Mouse (Mus musculus) kidney, adult 11 months (tissue): ENCODE data around the gene Pou3f3.
A peak's percentile ranks its signal among the peaks of the same experiment; 100 is the strongest.

Experiments used
- DNase-seq: peaks from one replicate; pipeline ENCODE4 v3.0.0; 2022

Gene Pou3f3

DNA sequence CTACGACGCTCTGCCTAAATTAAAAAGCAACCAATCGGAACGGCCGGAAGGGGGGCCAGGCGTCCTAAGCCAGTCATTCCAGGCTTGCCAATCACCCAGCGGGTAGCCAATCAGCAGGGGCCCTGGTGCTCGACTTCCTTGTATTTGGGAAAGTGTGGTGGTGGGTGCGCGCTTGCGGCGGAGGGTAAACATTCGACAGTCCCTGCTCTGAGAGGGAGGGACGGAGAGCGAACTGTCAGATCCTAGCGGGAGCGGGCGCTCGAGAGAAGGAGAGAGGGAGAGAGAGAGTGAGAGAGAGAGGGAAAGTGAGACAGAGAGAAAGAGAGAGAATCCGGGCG, at the start of gene Pou3f3:
Gene Pou3f3, plus strand, starts transcription at position 191 of the 338 bp plus-strand sequence.
- peak; percentile 97 for DNase-seq

- no peak for DNase-seq
Observed at GRCm38 (mm10) chr1:42648366-42648935, 47.1 kb upstream of the Pou3f3 start.

DNA sequence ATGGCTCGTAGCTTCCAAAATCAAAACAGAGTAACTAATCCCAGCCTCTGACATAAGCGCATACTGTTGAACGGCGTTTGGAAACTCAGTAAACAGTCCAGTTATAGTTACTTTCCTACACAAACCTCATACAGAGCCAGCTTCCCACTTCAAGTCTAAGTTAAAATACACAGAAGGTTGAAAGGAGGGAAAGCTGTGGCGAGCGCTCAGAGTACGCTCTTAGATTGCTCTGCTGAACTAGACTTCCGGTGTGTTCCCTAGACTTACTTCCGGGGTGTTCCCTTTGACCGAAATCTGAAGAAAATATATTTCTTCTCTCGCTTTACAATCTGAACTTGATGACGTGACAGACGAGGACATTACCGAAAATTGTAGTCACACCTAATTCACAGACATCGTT, 44.1 kb upstream of the Pou3f3 start:
- no peak for DNase-seq

DNA sequence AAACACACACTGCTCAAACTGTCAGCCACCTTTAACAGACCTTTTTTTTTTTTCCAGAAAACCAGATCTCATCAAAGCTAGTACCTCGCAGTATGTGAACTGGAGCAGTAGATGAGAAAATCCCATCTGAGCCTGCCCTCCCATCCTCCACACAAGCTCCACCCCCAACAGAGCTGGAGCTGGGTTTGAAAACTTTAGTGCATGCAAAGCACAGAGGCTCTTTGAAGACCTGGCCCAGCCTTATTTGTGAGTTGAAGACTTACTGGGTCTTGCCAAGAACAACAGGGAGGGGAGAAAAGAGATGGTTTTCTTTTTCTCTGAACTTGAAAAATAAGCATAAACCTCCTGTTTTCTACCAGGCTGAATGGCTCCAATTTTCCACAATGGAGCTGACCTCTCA, 28.0 kb upstream of the Pou3f3 start:
- no peak for DNase-seq

GRCm38 (mm10) chr1:42680673-42681072, 14.9 kb upstream of the Pou3f3 start:
- no peak for DNase-seq

DNA sequence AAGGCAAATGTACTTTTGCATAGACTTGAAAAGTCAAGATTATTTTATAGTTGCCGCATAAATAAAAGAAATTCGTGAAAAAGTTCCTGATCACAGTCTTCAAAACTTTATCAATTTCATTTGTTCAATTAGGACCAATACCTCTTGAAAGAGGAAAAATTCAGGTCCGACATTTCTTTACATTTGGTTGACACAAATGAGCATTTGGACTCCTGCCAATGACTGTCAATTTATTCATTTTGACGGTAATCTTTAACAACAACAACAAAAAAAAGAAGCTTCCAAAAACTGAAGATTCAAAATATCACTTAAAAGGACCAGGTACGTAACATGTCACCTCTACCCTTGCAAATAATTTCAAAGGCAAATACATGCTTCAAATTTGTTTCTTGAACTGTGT, 13.8 kb upstream of the Pou3f3 start:
- DNase-seq: no peak

DNA sequence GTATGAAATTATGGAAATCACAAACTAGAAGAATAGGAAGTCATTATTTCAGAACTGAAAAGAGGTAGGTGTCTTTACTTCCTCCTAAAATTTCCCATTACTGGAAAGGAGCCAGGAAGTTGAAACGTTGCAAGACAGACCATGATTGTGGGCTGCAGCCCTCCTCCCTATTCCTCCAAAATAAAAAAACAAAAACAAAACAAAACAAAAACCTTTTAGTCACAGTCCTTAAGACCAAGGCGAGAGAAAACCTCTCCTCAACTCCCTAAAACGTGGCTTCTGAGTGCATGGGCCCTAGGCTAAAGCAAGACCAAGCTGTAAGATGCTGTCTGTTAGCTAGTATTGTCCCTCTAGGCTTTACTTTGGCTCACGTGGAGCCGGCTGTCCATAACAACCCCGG, 11.7 kb upstream of the Pou3f3 start:
- DNase-seq: no peak

GRCm38 (mm10) chr1:42684345-42684744, 11.2 kb upstream of the Pou3f3 start:
- peak; percentile 38 for DNase-seq

DNA sequence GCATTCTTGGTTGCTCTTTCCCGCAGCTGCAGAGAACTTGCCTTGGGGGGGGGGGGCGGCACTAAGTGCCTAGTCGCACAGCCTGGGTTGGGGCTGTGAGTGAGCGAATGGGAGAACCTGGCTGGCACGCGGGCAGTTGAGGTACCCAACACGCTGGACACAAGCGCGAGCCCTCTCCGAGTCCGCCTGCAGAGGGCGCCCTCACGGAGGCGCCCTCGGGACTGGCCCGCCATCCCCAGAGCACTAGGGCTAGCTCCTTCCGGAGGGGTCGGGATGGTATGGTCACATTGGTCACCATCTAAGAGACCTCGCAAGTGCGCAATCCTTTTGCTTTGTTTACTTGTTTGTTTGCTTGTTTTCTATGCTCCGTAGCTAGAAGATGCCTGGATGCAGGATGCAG, 10.8 kb upstream of the Pou3f3 start:
- peak; percentile 40 for DNase-seq

DNA sequence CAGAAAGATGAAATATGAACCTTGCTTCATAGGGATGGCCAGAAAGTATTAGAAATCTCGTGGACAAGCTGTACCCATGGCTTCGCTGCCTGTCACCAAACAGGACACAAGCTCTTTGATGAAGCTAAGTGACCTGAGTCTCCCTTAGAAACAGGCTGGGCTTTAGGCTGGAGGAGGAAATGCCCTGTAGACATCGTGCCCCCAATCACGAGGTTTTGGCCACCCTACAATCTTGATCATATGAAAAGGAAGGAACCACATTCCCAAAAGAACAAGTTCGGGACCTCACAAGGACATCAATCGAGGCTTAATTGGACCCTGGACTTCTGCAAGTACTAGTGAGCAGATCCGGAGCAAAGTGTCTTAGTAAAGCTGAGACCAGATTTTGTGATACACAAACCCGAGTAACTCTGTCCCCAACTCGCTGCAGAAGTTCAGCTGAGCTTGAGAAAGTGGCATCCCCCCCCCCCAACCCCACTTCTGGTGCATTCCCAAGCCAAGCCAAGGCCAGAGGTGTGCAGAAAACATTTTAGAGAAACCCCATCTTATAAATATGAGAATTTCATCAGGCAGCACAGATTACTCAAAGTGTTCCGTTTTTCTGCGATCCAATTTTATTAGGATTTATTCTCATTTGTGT, 10.1 kb upstream of the Pou3f3 start:
- DNase-seq: no peak

DNA sequence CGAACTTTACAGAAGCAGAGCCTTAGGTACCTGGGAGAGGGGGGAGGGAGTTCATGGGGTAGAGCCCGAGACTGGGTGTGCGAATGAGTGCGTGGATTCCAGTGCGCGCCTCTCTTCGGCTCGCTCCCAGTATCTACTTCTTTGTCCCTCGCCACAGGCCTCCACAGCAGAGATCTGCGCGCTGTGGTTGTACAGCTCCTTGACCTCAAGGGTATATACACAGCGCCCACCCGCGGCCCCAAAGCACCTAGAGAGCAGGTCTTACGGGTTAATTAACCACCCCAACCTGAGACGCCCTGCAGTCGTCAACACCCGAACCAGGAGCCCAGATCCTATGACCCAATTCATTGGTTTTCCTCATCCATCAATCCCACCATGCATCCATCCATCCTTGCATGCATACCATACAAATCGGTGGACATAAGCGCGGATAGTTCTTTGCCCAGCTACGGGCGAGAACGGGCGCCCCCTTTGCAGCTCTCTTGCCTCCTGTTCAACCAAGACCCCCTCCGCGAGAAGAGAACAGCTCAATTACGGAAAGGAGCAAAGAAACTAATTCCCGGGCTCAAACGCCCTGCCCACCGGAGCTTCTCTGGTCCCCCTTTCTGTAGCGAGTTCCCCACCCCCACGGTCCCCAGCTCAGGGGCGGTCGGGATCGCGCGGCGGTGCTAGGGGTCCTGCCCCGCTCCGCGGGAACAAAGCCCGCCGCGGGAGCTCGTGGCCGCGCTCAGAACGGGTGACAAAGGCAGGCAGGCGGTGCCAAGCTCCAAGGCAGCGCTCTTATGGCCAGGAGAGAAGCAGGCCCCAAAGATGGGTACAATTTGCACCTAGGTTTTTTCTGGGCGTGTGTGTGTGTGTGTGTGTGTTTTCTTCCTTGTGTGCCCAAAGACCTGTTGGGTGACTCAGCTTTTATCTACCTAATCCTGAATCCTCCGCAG, 9.1 kb upstream of the Pou3f3 start:
- peak; percentile 44 for DNase-seq

GRCm38 (mm10) chr1:42687271-42687670, 8.3 kb upstream of the Pou3f3 start:
- DNase-seq: no peak

DNA sequence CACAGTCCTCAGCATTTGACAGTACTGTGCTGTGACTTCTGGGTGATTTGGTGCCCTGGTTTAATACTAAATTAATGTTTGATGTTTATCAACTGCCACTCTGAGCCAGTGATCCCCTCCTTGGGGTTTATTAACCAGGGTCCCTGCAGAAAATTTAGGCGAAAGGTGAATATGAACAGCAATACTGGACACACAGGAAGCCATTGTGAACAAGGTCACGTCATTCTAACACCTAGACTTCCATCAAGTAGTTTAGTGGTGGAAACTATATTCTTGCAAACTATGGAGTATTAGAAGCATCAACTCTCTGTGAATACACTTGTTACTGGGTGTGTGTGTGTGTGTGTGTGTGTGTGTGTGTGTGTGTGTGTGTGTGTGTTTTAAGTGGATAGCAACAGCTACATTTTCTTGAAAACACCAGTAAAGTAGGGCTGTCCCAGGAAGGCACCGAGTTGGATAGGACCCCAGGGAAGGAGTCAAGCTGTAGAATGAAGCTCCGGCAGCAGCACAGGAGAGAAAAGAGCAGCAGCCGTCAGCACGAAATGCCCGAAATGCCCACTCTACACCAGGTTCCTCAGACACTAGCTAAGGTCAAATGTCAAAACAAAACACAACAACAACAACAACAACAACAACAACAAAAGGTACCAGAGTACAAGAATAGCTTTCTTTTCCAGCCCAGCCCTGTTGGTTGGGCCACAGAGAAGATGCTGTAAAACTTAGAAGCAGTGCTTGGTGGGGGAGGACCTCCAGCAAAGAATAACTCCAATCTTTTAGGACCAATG, 7.6 kb upstream of the Pou3f3 start:
- DNase-seq: no peak

- no peak for DNase-seq
Observed at GRCm38 (mm10) chr1:42688541-42689125, 6.9 kb upstream of the Pou3f3 start.

GRCm38 (mm10) chr1:42690024-42690575, 5.5 kb upstream of the Pou3f3 start:
- no peak for DNase-seq

DNA sequence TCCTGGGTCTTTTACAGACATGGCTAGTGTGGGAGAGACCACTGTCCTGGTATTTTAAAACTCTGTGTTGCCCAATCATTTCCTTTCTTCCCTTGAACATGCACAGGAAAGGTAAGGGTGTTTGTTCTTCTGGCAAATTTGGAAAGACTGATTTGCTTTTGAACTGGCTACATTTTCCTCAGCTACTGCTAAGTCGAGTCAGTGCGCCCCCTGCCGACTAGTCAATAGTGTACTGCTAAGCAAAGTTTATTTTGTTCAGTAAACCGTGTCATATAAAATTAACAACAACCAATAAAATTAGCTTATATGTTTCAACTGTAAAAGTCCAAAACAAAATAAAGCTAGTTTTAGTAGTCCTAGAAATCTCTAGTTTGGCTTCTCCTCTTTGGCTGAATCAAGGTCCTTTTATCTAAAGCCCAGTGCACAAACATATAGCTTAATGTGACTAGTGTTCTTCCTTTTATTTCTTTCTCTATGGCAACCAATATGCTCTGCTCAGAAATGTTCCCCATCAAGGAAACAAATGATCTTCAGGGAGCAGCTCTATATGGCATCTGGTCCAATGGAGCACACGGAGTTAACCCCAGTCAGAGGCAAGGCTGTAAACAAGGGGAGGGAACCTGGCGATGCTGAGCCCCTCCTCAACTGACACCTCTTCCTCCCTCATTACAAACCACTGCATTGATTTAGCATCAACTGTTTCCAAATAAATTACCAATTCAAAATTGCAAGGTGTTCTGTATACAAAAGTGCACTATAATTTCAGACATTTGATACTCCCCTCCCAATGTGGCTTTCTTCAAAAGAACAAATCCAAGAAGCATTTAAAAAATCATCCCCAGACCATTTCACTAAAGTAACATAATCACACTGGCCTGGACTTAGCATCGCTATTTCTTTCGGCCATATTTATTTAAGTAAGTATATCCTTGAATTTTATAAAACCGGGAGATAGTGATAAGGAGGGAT, 4.1 kb upstream of the Pou3f3 start:
- DNase-seq: peak; percentile 54

DNA sequence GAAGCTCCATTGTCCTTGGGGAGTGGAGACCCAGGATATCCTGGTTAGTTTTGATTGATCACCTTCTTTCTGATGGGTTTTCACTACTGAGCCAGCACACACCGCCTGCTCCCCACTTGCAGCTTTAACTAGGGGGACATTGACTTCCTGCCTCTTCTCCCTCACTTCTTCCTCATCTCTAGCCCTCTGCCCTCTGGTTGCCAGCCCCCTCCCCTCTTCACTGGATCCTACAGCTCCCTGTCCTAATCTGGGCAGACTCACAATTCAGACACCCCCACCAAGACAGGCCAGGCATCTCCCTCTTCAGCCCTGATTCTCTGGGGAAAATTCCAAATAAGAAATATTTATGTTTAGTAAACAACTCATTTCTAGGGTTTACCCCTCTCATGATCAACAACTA, 3.3 kb upstream of the Pou3f3 start:
- peak; percentile 9 for DNase-seq

DNA sequence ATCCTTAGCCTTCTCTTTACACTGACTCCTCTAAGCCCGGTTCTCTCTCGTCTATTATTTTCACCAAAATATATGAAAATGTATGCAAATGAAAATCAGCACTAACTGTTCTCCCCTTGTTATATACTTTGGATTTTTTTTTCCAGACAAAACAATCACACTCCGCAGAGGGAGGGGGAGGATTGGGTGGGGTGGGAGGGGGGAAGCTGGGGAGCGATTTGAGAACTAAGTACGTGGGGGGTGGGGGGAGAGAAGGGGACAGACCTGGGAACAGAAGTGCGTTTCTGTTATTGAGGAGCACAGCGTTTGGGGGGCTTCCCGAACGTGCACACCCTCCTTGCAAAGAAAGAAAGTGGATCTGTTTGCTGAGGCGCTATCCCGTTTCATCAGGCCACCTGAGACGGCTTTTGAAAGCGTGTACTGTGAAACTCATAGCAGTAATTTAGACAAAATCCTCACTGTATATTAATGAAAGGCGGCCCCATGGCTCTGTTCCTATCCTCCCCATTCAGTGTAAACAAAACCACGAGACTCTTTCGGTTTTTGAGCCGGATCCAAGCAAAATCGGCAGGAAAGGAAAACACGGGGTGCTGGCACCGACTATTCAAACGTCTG, 2.4 kb upstream of the Pou3f3 start:
- peak; percentile 34 for DNase-seq

DNA sequence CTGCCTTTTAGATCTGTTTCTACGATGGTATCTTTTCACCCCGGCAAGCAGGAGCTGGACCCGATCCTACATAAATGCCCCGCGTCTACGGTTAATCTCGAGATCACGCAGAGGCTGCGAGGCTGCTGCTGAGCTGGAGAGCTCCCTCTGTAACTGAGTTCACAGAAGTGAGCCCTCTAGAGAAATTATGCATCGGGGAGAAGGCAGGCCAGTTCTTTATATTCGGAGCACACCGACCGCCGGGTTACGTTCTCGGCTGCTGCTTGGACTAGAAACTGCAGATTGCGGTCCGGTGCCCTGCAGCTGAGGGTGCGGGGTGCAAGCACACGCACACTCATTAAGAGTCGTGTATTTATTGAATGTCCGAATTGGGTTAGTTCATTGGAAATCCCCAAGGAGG, 1.7 kb upstream of the Pou3f3 start:
- DNase-seq: peak; percentile 59

GRCm38 (mm10) chr1:42694290-42694664, 1.3 kb upstream of the Pou3f3 start:
- DNase-seq: peak; percentile 67
